Mouse (Mus musculus) bone marrow, adult 2 months (tissue): ENCODE data around the gene Fhl2.

Source experiments
- CTCF ChIP-seq: fragments of 200-500 bp; IDR thresholded peaks from 2 replicates; pipeline ENCODE4 v1.5.1; 2011; ENCODE audit warnings: low read length, control low read depth; ENCODE audit not compliant: control insufficient read depth, insufficient read depth
- POLR2A ChIP-seq: fragments of 200-500 bp; IDR thresholded peaks from 2 replicates; pipeline ENCODE4 v1.6.1; 2011; ENCODE audit warnings: low read depth, mild to moderate bottlenecking, control low read depth, low read length, borderline replicate concordance; ENCODE audit not compliant: control insufficient read depth

GRCm38 (mm10) chr1:43173283-43174226 lies 23.2 kb downstream of the Fhl2 start:
- TF ChIP-seq CTCF (no peak), POLR2A (no peak)
